Mouse (Mus musculus) intestine, embryonic 15.5 days (tissue): Measurements from ENCODE around the gene Nexmif. TPM values are rescaled to one million over a fixed set of nuclear protein-coding genes. Genes with fewer than 3 reads are reported as not detected.
A peak's percentile ranks its signal among the peaks of the same experiment; 100 is the strongest.
"Not testable (repeated sequence)": the region's sequence is repeated elsewhere in the genome, so short reads cannot be mapped to it uniquely, and the experiment has no call there.

ENCODE experiments used
- ATAC-seq: fragments of 200-750 bp; cut with Nextera tagmentation; 2 replicates; pipeline ENCODE4 v1.8.0; 2017; ENCODE audit warnings: moderate TSS enrichment, moderate library complexity
- H3K27ac ChIP-seq: fragments of 300-500 bp; sonication (generic); 2 replicates; pipeline ENCODE4 v1.5.1; 2015; ENCODE audit warnings: mild to moderate bottlenecking, inconsistent platforms
- H3K27me3 ChIP-seq: fragments of 300-500 bp; sonication (generic); replicated peaks from 2 replicates; pipeline ENCODE4 v1.6.1; 2015; ENCODE audit warnings: inconsistent platforms
- H3K36me3 ChIP-seq: fragments of 300-500 bp; sonication (generic); 2 replicates; pipeline ENCODE4 v1.6.1; 2015; ENCODE audit warnings: inconsistent platforms
- H3K4me1 ChIP-seq: fragments of 300-500 bp; sonication (generic); replicated peaks from 2 replicates; pipeline ENCODE4 v1.6.1; 2015; ENCODE audit warnings: inconsistent platforms
- H3K4me2 ChIP-seq: fragments of 300-500 bp; sonication (generic); replicated peaks from 2 replicates; pipeline ENCODE4 v1.6.1; 2015; ENCODE audit warnings: mild to moderate bottlenecking, inconsistent platforms
- H3K4me3 ChIP-seq: fragments of 300-500 bp; sonication (generic); replicated peaks from 2 replicates; pipeline ENCODE4 v1.5.1; 2015; ENCODE audit warnings: inconsistent platforms
- H3K9ac ChIP-seq: fragments of 300-500 bp; sonication (generic); 2 replicates; pipeline ENCODE4 v1.6.1; 2015; ENCODE audit warnings: inconsistent platforms
- H3K9me3 ChIP-seq: fragments of 300-500 bp; sonication (generic); 2 replicates; pipeline ENCODE4 v1.6.1; 2016; ENCODE audit warnings: inconsistent platforms
- WGBS: fragments of 180-500 bp; shearing (Covaris S2); methylation state at CpG from one replicate; pipeline ENCODE4 v1.1.7; 2015; 5-methylcytosine and 5-hydroxymethylcytosine counted together
- polyA plus RNA-seq: library from polyadenylated mRNA; unstranded; fragments of >200 nt; fragmentation: Nextera tagmentation; extraction: Ambion mirVana; gene quantifications from 2 replicates; pipeline ENCODE4 v1.2.1, GENCODE M21; 2015

Nexmif gene
- polyA plus RNA-seq, result 0.56 and 0.57 TPM in 2 replicates

DNA sequence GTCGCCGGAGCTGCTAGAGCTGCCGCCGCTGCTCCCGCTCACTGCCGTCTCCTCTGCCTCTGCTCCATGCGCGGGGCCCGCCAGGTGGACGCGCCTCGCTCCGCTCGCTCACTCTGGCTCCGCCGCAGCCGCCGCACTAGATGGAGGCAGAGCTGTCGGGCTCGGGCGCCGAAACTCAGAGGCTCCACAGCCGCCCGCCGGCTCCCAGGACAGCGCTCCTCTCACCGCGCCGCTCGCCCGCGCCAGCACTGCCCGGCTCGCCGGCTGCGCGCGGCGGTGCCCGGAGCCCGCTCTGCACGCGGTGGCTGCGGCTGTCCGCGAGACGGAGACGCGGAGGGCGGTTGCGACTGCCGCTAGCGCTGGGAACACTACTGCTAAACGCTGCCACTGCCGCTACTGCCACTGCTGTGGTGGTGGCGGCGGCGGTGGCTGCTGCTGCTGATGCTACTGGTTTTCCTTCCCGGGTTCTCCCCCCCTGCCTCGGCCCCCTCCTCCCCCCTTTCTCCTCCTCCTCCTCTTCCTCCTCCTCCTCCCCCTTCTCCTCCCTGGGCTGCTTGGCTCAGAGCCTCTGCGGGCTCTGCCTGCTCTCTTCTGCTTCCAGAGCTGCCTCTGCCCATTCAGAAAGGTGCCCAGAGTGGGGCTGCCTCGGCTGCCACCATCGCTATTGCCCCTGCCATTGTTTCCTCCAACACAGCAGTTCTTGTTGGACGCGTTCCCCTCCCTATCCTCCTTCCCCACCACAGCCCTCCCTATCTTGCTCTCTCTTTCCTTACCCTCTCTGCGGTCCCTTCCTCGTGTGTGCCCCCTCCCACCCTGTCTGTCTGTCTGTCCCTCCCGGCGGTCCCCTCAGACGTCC, at the start of gene Nexmif:
TSS of gene Nexmif (minus strand) at position 450 of the 856 bp plus-strand sequence.
- Histone ChIP-seq H3K36me3 (no peaks in the 10 kb centered on the region), H3K27ac (no peak within 1 kb of the TSS), H3K4me2 (peak within 1 kb of the TSS; percentile 83), H3K9ac (peak within 1 kb of the TSS; percentile 37), H3K9me3 (no peaks in the 10 kb centered on the region), H3K4me1 (no peaks in the 10 kb centered on the region), H3K27me3 (peaks cover 30% of the 10 kb centered on the region), H3K4me3 (peak within 1 kb of the TSS; percentile 47)
- 14% methylated on average over 52 of the region's 70 CpGs for WGBS
- ATAC-seq, result peak; percentile 81

DNA sequence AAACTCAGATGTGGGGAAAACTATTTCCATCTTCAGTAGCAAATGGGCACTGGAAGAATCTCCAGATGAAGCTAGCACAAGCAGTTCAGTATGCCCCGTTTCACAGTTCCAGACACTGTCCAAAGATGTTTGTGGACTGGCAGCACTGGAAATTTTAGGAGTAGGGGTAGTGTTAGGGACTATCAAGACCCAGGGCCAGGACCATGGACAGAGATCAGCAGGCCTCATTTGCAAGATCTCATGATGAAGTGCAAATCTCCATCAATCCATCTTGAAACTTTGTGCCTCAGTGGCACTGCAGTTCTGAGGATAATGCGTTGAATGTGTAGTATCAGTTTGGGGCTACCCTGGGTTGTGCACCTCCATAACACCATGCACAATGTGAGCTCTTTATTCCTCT, 7.7 kb upstream of the Nexmif start:
- Histone ChIP-seq H3K36me3 (no peaks in the 10 kb centered on the region), H3K27ac (no peak overlapping the region), H3K9ac (no peak overlapping the region), H3K4me3 (no peak overlapping the region), H3K27me3 (no peaks in the 10 kb centered on the region), H3K4me2 (no peak overlapping the region), H3K4me1 (no peaks in the 10 kb centered on the region), H3K9me3 (no peaks in the 10 kb centered on the region)
- WGBS, result 66% methylated on average over 2 of the region's 2 CpGs
- no peak for ATAC-seq

DNA sequence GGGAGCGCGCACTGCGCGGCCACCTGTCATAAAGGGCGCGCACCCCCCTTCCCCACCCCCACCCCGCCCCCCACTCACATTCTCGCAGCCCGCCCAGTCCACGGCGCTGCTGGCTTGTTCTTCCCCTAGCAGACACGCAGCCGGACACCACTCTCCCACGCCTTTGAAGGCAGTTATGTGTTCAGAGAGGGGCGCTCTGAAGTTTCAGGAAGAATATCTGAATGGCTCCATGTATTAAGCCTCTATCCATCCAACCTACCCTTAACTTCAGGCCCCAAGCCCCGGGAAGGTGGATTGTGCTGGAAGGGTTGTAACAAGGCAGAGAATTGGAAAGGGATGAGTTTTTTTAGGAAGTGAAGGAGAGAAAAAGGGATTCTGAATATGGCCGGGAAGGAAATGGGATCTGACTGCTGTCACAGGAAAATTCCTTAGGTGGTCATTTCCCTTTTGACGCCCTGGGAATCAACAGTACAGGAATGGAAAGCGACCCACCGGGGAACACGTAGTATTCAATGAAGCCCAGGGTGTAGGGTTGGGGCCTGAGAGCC, 681 bp upstream of the Nexmif start:
- Histone ChIP-seq H3K9ac (no peak overlapping the region), H3K4me2 (peak overlapping the region; percentile 83), H3K27ac (no peak overlapping the region), H3K4me1 (no peaks in the 10 kb centered on the region), H3K27me3 (peaks cover 29% of the 10 kb centered on the region), H3K36me3 (no peaks in the 10 kb centered on the region), H3K4me3 (peak overlapping the region; percentile 47), H3K9me3 (no peaks in the 10 kb centered on the region)
- ATAC-seq, result no peak
- WGBS, result 31% methylated on average over 20 of the region's 21 CpGs

DNA sequence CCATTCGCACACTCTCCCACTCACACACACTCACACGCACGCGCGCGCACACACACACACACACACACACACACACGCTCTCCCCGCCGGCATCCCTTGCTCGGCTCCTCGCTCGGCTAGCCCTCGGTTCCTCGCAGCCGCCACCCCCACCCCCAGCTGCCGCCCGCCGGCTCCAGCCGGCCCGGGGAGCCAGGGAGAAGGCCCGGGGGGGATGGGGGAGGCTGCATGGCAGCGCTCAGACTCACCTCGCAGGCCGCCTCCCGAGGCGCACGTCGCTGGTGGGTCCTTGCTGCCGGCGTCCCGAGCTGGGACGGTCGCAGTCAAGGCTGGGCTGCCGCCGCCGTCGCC, 623 bp downstream of the Nexmif start:
- ATAC-seq, result peak; percentile 76
- peaks cover 32% of the 10 kb centered on the region for H3K27me3 ChIP-seq
- H3K4me3 ChIP-seq, result peak overlapping the region; percentile 47
- H3K4me1 ChIP-seq, result no peaks in the 10 kb centered on the region
- WGBS, result 25% methylated on average over 31 of the region's 37 CpGs
- H3K9me3 ChIP-seq, result no peaks in the 10 kb centered on the region
- no peak overlapping the region for H3K27ac ChIP-seq
- H3K36me3 ChIP-seq, result no peaks in the 10 kb centered on the region
- peak overlapping the region; percentile 37 for H3K9ac ChIP-seq
- peak overlapping the region; percentile 83 for H3K4me2 ChIP-seq

DNA sequence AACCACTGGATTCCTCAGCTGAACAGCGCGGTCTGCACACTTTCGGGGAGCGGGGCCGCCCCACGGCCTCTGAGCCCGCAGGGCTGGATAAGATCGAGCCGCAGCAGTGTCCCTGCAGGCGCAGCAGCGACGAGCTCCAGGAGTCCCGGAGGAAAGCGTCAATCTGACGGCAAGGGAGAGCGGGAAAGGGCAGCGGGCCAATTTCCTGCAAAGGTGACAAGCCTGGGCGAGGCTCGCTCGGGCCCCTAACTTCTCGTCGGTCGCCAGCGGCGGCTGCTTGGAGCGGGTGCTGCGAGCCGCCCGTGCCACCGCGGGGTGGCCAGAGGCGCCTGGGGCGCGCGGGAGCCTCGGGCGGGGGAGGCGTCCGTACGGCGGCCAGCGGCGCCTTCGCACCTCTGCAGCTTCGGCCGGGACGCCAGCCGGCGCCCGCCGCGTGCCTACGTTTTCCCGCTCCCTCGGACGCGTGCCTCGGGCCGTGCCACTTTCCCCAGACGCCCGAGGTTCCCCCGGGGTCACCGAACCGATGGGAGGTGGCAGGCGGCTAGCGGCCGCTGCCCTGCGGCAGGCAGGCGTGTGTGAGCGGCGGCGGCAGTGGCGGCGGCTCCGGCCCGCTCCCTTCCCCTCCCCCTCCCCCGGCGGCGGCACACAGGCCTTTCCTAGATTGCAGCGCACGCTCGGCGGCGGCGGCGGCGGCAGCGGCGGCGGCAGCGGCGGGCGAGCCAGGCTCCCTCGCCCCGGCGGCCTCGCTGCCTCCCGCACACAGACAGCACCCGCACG, 1.2 kb downstream of the Nexmif start:
- ATAC-seq, result peak; percentile 70
- Histone ChIP-seq H3K4me3 (peak overlapping the region; percentile 47), H3K27ac (no peak overlapping the region), H3K9me3 (no peaks in the 10 kb centered on the region), H3K36me3 (no peaks in the 10 kb centered on the region), H3K9ac (peak overlapping the region; percentile 37), H3K4me1 (no peaks in the 10 kb centered on the region), H3K4me2 (peak overlapping the region; percentile 83), H3K27me3 (peaks cover 36% of the 10 kb centered on the region)
- 28% methylated on average over 54 of the region's 100 CpGs for WGBS

DNA sequence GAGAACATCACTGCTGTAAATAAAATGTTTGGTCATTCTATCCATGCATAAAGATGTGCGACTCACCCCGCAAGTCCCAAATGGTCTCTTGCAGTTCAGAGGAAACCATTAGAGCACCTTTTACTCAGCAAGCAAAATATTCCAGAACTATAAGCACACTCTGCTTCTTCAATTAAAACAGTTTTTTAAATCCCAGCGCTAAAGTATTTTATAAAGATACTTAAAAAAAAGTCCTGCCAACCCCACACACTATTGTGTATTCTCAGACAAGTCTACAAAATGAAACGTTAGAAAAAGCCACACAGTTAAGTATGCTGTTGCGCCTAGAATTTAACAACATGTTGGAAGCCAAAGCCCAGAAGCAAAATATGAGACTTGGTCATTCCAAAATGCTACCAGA, 1.9 kb downstream of the Nexmif start:
- Histone ChIP-seq H3K4me1 (no peaks in the 10 kb centered on the region), H3K9ac (no peak overlapping the region), H3K27ac (no peak overlapping the region), H3K9me3 (no peaks in the 10 kb centered on the region), H3K4me2 (no peak overlapping the region), H3K27me3 (peaks cover 36% of the 10 kb centered on the region), H3K4me3 (no peak overlapping the region), H3K36me3 (no peaks in the 10 kb centered on the region)
- 61% methylated on average over 5 of the region's 5 CpGs for WGBS
- ATAC-seq, result no peak

DNA sequence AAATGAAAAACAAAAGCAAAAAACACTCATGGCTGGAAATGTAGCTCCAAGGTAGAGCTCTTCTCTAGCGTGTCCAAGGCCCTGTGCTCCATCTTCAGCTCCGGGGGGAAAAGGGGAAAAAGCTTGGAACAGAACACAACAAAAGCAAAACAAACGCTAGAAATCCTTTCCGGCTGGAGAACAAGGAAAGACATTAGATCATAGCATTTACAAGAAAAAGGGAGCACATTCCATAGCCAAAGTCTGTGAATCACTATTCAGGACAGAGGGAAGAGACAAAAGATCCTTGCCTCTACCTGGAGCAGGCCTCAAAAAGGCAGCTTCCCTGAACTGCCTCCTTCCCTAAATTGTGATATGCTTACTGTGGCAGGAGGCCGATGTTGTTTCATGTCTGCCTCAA, 4.4 kb downstream of the Nexmif start:
- WGBS, result 65% methylated on average over 5 of the region's 5 CpGs
- Histone ChIP-seq H3K4me3 (no peak overlapping the region), H3K36me3 (no peaks in the 10 kb centered on the region), H3K27ac (no peak overlapping the region), H3K9me3 (no peaks in the 10 kb centered on the region), H3K4me1 (no peaks in the 10 kb centered on the region), H3K4me2 (no peak overlapping the region), H3K27me3 (peaks cover 27% of the 10 kb centered on the region), H3K9ac (no peak overlapping the region)
- ATAC-seq, result no peak

DNA sequence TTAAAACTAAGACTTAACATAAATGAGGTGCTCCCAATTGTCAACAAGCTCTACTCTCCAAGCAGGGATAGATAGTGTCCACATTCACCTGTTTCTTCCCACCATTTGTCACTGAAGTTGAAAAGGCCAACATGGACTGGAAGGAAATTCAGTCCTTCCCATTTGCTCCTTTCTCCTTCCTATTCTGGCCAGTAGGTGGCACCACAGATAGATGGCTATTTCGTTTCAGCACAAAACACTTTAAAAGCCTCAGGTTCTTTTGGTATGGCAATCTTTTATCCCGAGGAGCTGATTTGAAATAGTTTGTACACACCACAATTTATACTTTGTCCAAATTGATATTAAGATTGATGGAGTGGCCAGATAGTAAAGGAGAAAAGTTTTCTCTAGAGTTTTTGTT, 21.7 kb downstream of the Nexmif start:
- Histone ChIP-seq H3K27ac (no peak overlapping the region), H3K4me3 (no peak overlapping the region), H3K4me1 (no peaks in the 10 kb centered on the region), H3K9me3 (no peaks in the 10 kb centered on the region), H3K27me3 (no peaks in the 10 kb centered on the region), H3K36me3 (no peaks in the 10 kb centered on the region), H3K4me2 (no peak overlapping the region), H3K9ac (no peak overlapping the region)
- WGBS, result 22% methylated on average over 2 of the region's 2 CpGs
- ATAC-seq, result no peak

DNA sequence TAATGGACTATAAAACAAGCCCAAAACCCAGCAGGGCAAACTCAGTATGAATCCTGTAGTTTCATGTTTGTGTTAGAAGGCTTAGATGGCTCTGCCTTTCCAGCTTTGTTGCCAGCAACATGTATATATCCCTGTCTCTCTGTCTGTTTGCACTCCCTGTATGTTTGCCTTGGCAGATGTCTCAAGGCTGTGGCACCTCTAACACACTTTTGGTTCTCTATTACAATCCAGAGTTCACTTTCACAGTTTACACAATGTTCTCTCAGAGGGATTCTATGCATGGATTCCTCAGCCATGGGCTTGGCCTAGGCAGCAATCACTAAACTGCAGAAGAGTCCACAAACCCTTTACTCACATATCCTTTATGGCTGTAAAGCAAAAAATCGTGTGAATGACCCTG, 50.9 kb downstream of the Nexmif start:
- no peak overlapping the region for H3K9ac ChIP-seq
- 42% methylated on average over 1 of the region's 1 CpGs for WGBS

DNA sequence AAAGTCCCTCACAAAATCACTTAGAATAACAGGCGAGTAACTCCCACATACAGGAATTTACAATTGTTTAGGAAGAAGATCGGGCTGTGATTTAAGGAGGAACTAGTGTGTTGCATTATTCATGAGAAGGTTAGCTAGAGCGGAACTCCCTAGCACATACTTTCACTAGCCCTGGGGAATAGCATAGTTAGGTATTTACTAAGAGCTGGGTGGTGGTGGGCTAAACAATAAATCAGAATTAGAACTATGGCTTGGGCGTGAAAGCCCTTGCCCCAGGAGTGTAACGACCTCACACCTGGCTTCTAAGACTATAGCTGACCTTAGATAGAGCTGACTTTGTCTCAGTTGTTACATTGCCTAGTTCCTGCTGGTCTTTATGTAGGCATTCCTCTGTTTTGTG, 85.7 kb downstream of the Nexmif start:
- H3K4me1 ChIP-seq, H3K27me3 ChIP-seq, H3K36me3 ChIP-seq, H3K27ac ChIP-seq, ATAC-seq, H3K4me3 ChIP-seq, H3K4me2 ChIP-seq, H3K9ac ChIP-seq, H3K9me3 ChIP-seq: not testable (repeated sequence)
- WGBS, result 67% methylated on average over 5 of the region's 5 CpGs

More for the DNA sequence above, 50.9 kb downstream of the Nexmif start:
- ATAC-seq, result no peak
- Histone ChIP-seq H3K27me3 (no peaks in the 10 kb centered on the region), H3K4me1 (no peaks in the 10 kb centered on the region), H3K9me3 (no peaks in the 10 kb centered on the region), H3K27ac (no peak overlapping the region), H3K4me2 (no peak overlapping the region), H3K36me3 (no peaks in the 10 kb centered on the region), H3K4me3 (no peak overlapping the region)

DNA sequence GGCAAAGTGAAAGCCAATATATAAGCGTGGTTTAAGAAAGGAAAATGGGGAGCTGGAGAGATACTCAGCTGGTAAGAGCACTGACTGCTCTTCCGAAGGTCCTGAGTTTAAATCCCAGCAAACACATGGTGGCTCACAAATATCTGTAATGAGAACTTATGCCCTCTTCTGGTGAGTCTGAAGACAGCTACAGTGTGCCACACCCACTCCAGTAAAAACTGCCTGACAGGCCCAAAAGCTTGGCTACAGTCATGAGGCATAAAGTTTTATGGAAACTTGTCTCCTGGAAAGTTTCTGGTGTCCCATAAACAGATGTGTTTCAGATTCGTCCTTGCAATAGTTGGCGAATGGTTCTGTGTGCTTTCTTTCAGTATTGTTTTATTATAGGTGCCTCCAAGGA, 86.4 kb downstream of the Nexmif start:
- ATAC-seq, result no peak
- H3K27ac ChIP-seq, result no peak overlapping the region
- 62% methylated on average over 4 of the region's 4 CpGs for WGBS

DNA sequence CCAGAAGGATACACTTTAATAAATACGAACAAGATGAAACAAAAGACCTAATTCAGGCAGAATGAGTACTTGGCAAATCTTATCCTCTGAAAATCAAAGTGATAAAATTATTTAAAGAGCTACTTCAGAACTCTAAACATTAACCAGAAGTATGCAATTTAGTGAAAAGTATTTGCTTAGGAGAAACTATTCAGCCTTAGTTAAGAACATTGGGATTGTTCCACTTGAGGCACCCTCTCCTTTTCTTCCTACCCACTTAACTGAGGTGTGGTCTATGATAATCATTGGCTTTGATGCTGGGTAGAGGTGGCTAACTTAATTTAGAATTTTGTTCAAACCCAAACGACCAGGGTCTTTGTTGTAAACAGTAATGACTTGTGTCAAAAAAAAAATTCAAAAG, 146.1 kb downstream of the Nexmif start:
- Histone ChIP-seq H3K27me3 (0 out of 2 replicates have a peak, but pooled peaks cover 2% of the 10 kb centered on the region), H3K4me2 (no peak overlapping the region), H3K36me3 (no peaks in the 10 kb centered on the region), H3K27ac (no peak overlapping the region), H3K9ac (no peak overlapping the region), H3K4me1 (no peaks in the 10 kb centered on the region), H3K9me3 (no peaks in the 10 kb centered on the region), H3K4me3 (no peak overlapping the region)
- WGBS, result 51% methylated on average over 2 of the region's 2 CpGs
- ATAC-seq, result no peak

More for the DNA sequence above, 86.4 kb downstream of the Nexmif start:
- Histone ChIP-seq H3K27me3 (no peaks in the 10 kb centered on the region), H3K9ac (no peak overlapping the region), H3K4me2 (no peak overlapping the region), H3K36me3 (no peaks in the 10 kb centered on the region), H3K4me3 (no peak overlapping the region), H3K9me3 (no peaks in the 10 kb centered on the region), H3K4me1 (no peaks in the 10 kb centered on the region)
